Mouse (Mus musculus): Measurements from ENCODE around the gene Higd1b. TPM values are rescaled to one million over a fixed set of nuclear protein-coding genes. Genes with fewer than 3 reads are reported as not detected.

The Higd1b gene
- total and polyA plus RNA-seq, 3 experiments = not detected

DNA sequence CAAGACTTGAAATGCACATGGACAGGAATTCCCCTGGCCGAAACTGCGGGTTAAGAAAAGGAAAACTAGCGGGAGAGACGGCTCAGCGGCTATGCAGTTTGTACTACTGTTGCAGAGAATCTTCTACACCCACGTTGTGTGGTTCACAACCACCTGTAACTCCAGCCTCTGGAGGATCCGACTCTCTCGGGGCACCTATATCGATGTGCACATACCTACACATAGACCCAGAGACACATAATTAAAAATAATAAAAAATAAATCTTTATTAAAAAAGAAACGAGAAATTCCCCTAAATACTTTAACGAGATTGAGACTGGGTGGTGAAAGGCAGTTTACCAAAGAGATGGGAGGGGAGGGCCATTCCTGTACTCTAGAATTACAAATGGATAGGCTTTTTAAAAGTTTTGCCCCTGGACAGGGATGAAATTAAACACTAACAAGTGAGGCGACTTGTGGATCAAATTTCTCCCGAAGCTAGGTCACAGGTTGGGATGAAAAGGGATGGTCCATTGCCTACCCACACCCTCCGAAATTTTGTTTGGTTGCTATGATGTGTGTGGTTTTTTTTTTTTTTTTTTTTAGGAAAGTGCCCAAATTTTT lies 15.8 kb upstream of the Higd1b start:
- Histone ChIP-seq H3K4me3 (replicated peaks in 1 of 3; ENCODE audit: low read depth in 2 of 3, low read length in 2 of 3, poor library complexity in 1 of 3) (no peak overlapping the region), H3K4me2 (ENCODE audit: insufficient read depth, low read depth, poor library complexity, severe bottlenecking) (no peak overlapping the region), H3K36me3 (replicated peaks in 1 of 2; ENCODE audit: control insufficient read depth in 1 of 2, insufficient read depth in 1 of 2, low read length in 1 of 2) (no peaks in the 10 kb centered on the region), H3K9ac (ENCODE audit: insufficient read depth, low read depth) (no peak overlapping the region), H3K27ac (ENCODE audit: insufficient read depth, low read depth) (no peak overlapping the region), H3K27me3 (replicated peaks) (peaks cover 62% of the 10 kb centered on the region), H3K9me3 (replicated peaks; ENCODE audit: low read length) (peaks cover 10% of the 10 kb centered on the region), H3K79me2 (replicated peaks; ENCODE audit: control insufficient read depth, extremely low read depth, insufficient read depth, poor library complexity, severe bottlenecking) (no peaks in the 10 kb centered on the region), H3K4me1 (ENCODE audit: control insufficient read depth in 1 of 2, insufficient read depth in 2 of 2) (no peaks in the 10 kb centered on the region)
- DNase-seq (ENCODE audit: extremely low read depth) = no peak
- dilution Hi-C loops (cut with MboI; ENCODE audit: extremely low pct_ligation_motif_present, extremely low pct_unique_long_range_greater_than_20kb, low sequenced_read_pairs) = no loop called here
- in situ Hi-C loops (cut with MboI; ENCODE audit: low pct_ligation_motif_present, low pct_unique_long_range_greater_than_20kb, low sequenced_read_pairs) = no loop called here
- TF ChIP-seq MYC (IDR thresholded peaks at IDR 0.05; ENCODE audit: low read depth, low read length) = no peak
- no peak for TF ChIP-seq RAD21 (IDR thresholded peaks at IDR 0.05; ENCODE audit: low read depth, low read length)
- no peak for TF ChIP-seq MXI1 (IDR thresholded peaks at IDR 0.05; ENCODE audit: low read depth, low read length)
- no peak for TF ChIP-seq IRF4 (IDR thresholded peaks at IDR 0.05; ENCODE audit: low read depth, low read length)
- TF ChIP-seq MEF2A (IDR thresholded peaks at IDR 0.05; ENCODE audit: borderline replicate concordance, low read depth, low read length) = no peak
- no peak for TF ChIP-seq ETS1 (conservative IDR thresholded peaks at IDR 0.05; ENCODE audit: low read depth, low read length)
- TF ChIP-seq CHD2 (IDR thresholded peaks at IDR 0.05; ENCODE audit: low read length) = no peak
- TF ChIP-seq NELFE (IDR thresholded peaks at IDR 0.05; ENCODE audit: low read depth, low read length) = no peak
- TF ChIP-seq JUND (conservative IDR thresholded peaks at IDR 0.05; ENCODE audit: low read depth, low read length) = no peak
- TF ChIP-seq RCOR1 (conservative IDR thresholded peaks at IDR 0.05; ENCODE audit: low read depth, low read length) = no peak

DNA sequence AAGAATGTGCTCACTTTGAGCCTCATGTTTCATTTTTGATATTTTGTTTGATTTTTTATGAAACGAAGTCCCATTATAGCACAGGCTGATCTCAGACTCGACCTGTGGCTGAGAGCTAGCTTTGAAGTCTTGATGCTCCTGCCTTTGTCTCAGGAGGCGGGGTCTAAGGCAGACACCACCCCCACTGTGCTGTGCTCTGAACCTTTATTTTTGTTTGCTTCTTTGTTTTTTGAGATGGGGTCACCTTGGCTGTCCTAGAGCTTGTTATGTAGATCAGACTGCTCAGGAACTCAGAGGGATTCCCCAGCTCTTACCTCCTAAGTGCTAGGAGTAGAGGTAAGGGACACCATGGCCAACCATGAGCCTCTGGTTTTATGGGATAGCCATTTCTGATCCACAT lies 15.2 kb upstream of the Higd1b start:
- no peak overlapping the region for H3K9ac ChIP-seq (ENCODE audit: insufficient read depth, low read depth)
- no peak overlapping the region for H3K4me3 ChIP-seq (replicated peaks in 1 of 3; ENCODE audit: low read depth in 2 of 3, low read length in 2 of 3, poor library complexity in 1 of 3)
- no peak for TF ChIP-seq MYC (IDR thresholded peaks at IDR 0.05; ENCODE audit: low read depth, low read length)
- TF ChIP-seq KAT2A (IDR thresholded peaks at IDR 0.05; ENCODE audit: insufficient replicate concordance, low read length) = no peak
- TF ChIP-seq SIN3A (IDR thresholded peaks at IDR 0.05; ENCODE audit: low read length) = no peak
- TF ChIP-seq USF2 (conservative IDR thresholded peaks at IDR 0.05; ENCODE audit: low read depth, low read length) = no peak
- TF ChIP-seq ETS1 (conservative IDR thresholded peaks at IDR 0.05; ENCODE audit: low read depth, low read length) = no peak
- no peak for TF ChIP-seq TBP (conservative IDR thresholded peaks at IDR 0.05; ENCODE audit: low read depth, low read length)
- TF ChIP-seq IRF4 (IDR thresholded peaks at IDR 0.05; ENCODE audit: low read depth, low read length) = no peak
- TF ChIP-seq MAX (IDR thresholded peaks at IDR 0.05; ENCODE audit: low read length) = no peak
- no peak for TF ChIP-seq CHD1 (IDR thresholded peaks at IDR 0.05; ENCODE audit: low read depth, low read length)
- no peak for TF ChIP-seq MAZ (IDR thresholded peaks at IDR 0.05; ENCODE audit: low read depth, low read length)
- in situ Hi-C loops (cut with MboI; ENCODE audit: low pct_ligation_motif_present, low pct_unique_long_range_greater_than_20kb, low sequenced_read_pairs) = no loop called here
- H3K27me3 ChIP-seq (replicated peaks) = peaks cover 65% of the 10 kb centered on the region
- no peaks in the 10 kb centered on the region for H3K79me2 ChIP-seq (replicated peaks; ENCODE audit: control insufficient read depth, extremely low read depth, insufficient read depth, poor library complexity, severe bottlenecking)
- H3K4me1 ChIP-seq (ENCODE audit: control insufficient read depth in 1 of 2, insufficient read depth in 2 of 2) = no peaks in the 10 kb centered on the region
- peaks cover 10% of the 10 kb centered on the region for H3K9me3 ChIP-seq (replicated peaks; ENCODE audit: low read length)
- H3K4me2 ChIP-seq (ENCODE audit: insufficient read depth, low read depth, poor library complexity, severe bottlenecking) = no peak overlapping the region
- no peak overlapping the region for H3K27ac ChIP-seq (ENCODE audit: insufficient read depth, low read depth)
- no peaks in the 10 kb centered on the region for H3K36me3 ChIP-seq (replicated peaks in 1 of 2; ENCODE audit: control insufficient read depth in 1 of 2, insufficient read depth in 1 of 2, low read length in 1 of 2)
- dilution Hi-C loops (cut with MboI; ENCODE audit: extremely low pct_ligation_motif_present, extremely low pct_unique_long_range_greater_than_20kb, low sequenced_read_pairs) = no loop called here
- DNase-seq (ENCODE audit: extremely low read depth) = no peak
